Mouse (Mus musculus): ENCODE measurements around the gene C1qtnf9. TPM values are rescaled to one million over a fixed set of nuclear protein-coding genes. Genes with fewer than 3 reads are reported as not detected.

Gene C1qtnf9
- polyA plus RNA-seq, 1 experiment from 2014 or later: 1.1 TPM

GRCm38 (mm10) chr14:60738434-60738938, 29.4 kb upstream of the C1qtnf9 start:
- Histone ChIP-seq H3K36me3 (no peaks in the 10 kb centered on the region), H3K27me3 (no peaks in the 10 kb centered on the region), H3K27ac (peak overlapping the region; percentile 73), H3K9me3 (no peaks in the 10 kb centered on the region), H3K4me3 (no peak overlapping the region), H3K4me1 (peaks cover 72% of the 10 kb centered on the region), H3K9ac (no peak overlapping the region), H3K4me2 (no peak overlapping the region)
- no peak for ATAC-seq (ENCODE audit: borderline replicate concordance, extremely low read depth, low FRiP score, low TSS enrichment)
- 45% methylated on average over 10 of the region's 10 CpGs for WGBS

- Histone ChIP-seq H3K4me1 (peaks cover 65% of the 10 kb centered on the region), H3K27ac (peak overlapping the region; percentile 73; the same call in 1 of the 2 replicates), H3K9me3 (no peaks in the 10 kb centered on the region), H3K4me3 (no peak overlapping the region), H3K4me2 (no peak overlapping the region), H3K27me3 (no peaks in the 10 kb centered on the region), H3K36me3 (no peaks in the 10 kb centered on the region), H3K9ac (no peak overlapping the region)
- WGBS: 17% methylated on average over 7 of the region's 9 CpGs
- ATAC-seq (ENCODE audit: borderline replicate concordance, extremely low read depth, low FRiP score, low TSS enrichment): no peak
Measured at GRCm38 (mm10) chr14:60739155-60739554, 28.8 kb upstream of the C1qtnf9 start.

GRCm38 (mm10) chr14:60739616-60740015, 28.3 kb upstream of the C1qtnf9 start:
- Histone ChIP-seq H3K27me3 (no peaks in the 10 kb centered on the region), H3K9me3 (no peaks in the 10 kb centered on the region), H3K4me2 (no peak overlapping the region), H3K36me3 (no peaks in the 10 kb centered on the region), H3K4me1 (peaks cover 66% of the 10 kb centered on the region), H3K4me3 (no peak overlapping the region), H3K9ac (no peak overlapping the region), H3K27ac (0 out of 2 replicates have a peak overlapping the region, but pooled peaks have one; percentile 39)
- WGBS: 69% methylated on average over 12 of the region's 12 CpGs
- ATAC-seq (ENCODE audit: borderline replicate concordance, extremely low read depth, low FRiP score, low TSS enrichment): no peak

- H3K4me3 ChIP-seq: no peak overlapping the region
- peak overlapping the region; percentile 76 for H3K27ac ChIP-seq
- ATAC-seq (ENCODE audit: borderline replicate concordance, extremely low read depth, low FRiP score, low TSS enrichment): no peak
- H3K36me3 ChIP-seq: no peaks in the 10 kb centered on the region
- no peaks in the 10 kb centered on the region for H3K9me3 ChIP-seq
- H3K4me1 ChIP-seq: peaks cover 67% of the 10 kb centered on the region
- WGBS: 71% methylated on average over 5 of the region's 5 CpGs
- H3K27me3 ChIP-seq: no peaks in the 10 kb centered on the region
- no peak overlapping the region for H3K4me2 ChIP-seq
- no peak overlapping the region for H3K9ac ChIP-seq
Measured at GRCm38 (mm10) chr14:60740507-60740906, 27.4 kb upstream of the C1qtnf9 start.

GRCm38 (mm10) chr14:60741033-60741432, 26.9 kb upstream of the C1qtnf9 start:
- Histone ChIP-seq H3K4me1 (peaks cover 65% of the 10 kb centered on the region), H3K9ac (no peak overlapping the region)

GRCm38 (mm10) chr14:60741490-60741981, 26.4 kb upstream of the C1qtnf9 start:
- Histone ChIP-seq H3K4me1 (peaks cover 60% of the 10 kb centered on the region), H3K27me3 (no peaks in the 10 kb centered on the region), H3K27ac (peak overlapping the region; percentile 76), H3K9ac (no peak overlapping the region), H3K36me3 (no peaks in the 10 kb centered on the region), H3K9me3 (no peaks in the 10 kb centered on the region), H3K4me3 (no peak overlapping the region), H3K4me2 (no peak overlapping the region)
- ATAC-seq (ENCODE audit: borderline replicate concordance, extremely low read depth, low FRiP score, low TSS enrichment): 0 out of 2 replicates have a peak, but pooled peaks have one; percentile 13
- WGBS: 36% methylated on average over 6 of the region's 6 CpGs

More at GRCm38 (mm10) chr14:60741033-60741432, 26.9 kb upstream of the C1qtnf9 start:
- Histone ChIP-seq H3K4me2 (no peak overlapping the region), H3K4me3 (no peak overlapping the region), H3K9me3 (no peaks in the 10 kb centered on the region), H3K27me3 (no peaks in the 10 kb centered on the region), H3K36me3 (no peaks in the 10 kb centered on the region), H3K27ac (peak overlapping the region; percentile 76)
- no peak for ATAC-seq (ENCODE audit: borderline replicate concordance, extremely low read depth, low FRiP score, low TSS enrichment)
- 51% methylated on average over 8 of the region's 8 CpGs for WGBS

- Histone ChIP-seq H3K9ac (no peak overlapping the region), H3K4me3 (no peak overlapping the region), H3K4me2 (no peak overlapping the region), H3K36me3 (no peaks in the 10 kb centered on the region), H3K27me3 (no peaks in the 10 kb centered on the region), H3K9me3 (no peaks in the 10 kb centered on the region), H3K4me1 (peaks cover 42% of the 10 kb centered on the region), H3K27ac (no peak overlapping the region)
- WGBS: 57% methylated on average over 9 of the region's 9 CpGs
- ATAC-seq (ENCODE audit: borderline replicate concordance, extremely low read depth, low FRiP score, low TSS enrichment): no peak
Measured at GRCm38 (mm10) chr14:60743681-60744080, 24.3 kb upstream of the C1qtnf9 start.

GRCm38 (mm10) chr14:60745201-60745600, 22.7 kb upstream of the C1qtnf9 start:
- no peaks in the 10 kb centered on the region for H3K36me3 ChIP-seq
- H3K9me3 ChIP-seq: no peaks in the 10 kb centered on the region
- no peak for ATAC-seq (ENCODE audit: borderline replicate concordance, extremely low read depth, low FRiP score, low TSS enrichment)
- no peak overlapping the region for H3K4me2 ChIP-seq
- no peak overlapping the region for H3K4me3 ChIP-seq
- no peak overlapping the region for H3K9ac ChIP-seq
- 42% methylated on average over 6 of the region's 6 CpGs for WGBS
- H3K27me3 ChIP-seq: no peaks in the 10 kb centered on the region
- H3K27ac ChIP-seq: no peak overlapping the region
- peaks cover 35% of the 10 kb centered on the region for H3K4me1 ChIP-seq

GRCm38 (mm10) chr14:60746141-60746540, 21.8 kb upstream of the C1qtnf9 start:
- Histone ChIP-seq H3K36me3 (no peaks in the 10 kb centered on the region), H3K4me2 (no peak overlapping the region), H3K27me3 (no peaks in the 10 kb centered on the region), H3K9ac (no peak overlapping the region), H3K4me3 (no peak overlapping the region), H3K27ac (no peak overlapping the region), H3K9me3 (no peaks in the 10 kb centered on the region), H3K4me1 (peaks cover 26% of the 10 kb centered on the region)
- no peak for ATAC-seq (ENCODE audit: borderline replicate concordance, extremely low read depth, low FRiP score, low TSS enrichment)
- 92% methylated on average over 10 of the region's 10 CpGs for WGBS

- H3K27ac ChIP-seq: no peak overlapping the region
- H3K9me3 ChIP-seq: no peaks in the 10 kb centered on the region
- 84% methylated on average over 21 of the region's 21 CpGs for WGBS
- no peak for ATAC-seq (ENCODE audit: borderline replicate concordance, extremely low read depth, low FRiP score, low TSS enrichment)
- H3K4me2 ChIP-seq: no peak overlapping the region
- H3K4me1 ChIP-seq: peaks cover 15% of the 10 kb centered on the region
- H3K36me3 ChIP-seq: no peaks in the 10 kb centered on the region
- no peak overlapping the region for H3K9ac ChIP-seq
- no peak overlapping the region for H3K4me3 ChIP-seq
- H3K27me3 ChIP-seq: no peaks in the 10 kb centered on the region
Measured at GRCm38 (mm10) chr14:60747154-60747870, 20.6 kb upstream of the C1qtnf9 start.

- Histone ChIP-seq H3K9me3 (no peaks in the 10 kb centered on the region), H3K4me3 (no peak overlapping the region), H3K4me2 (no peak overlapping the region), H3K36me3 (peaks cover 3% of the 10 kb centered on the region; the same call in 1 of the 2 replicates), H3K9ac (no peak overlapping the region), H3K4me1 (peaks cover 8% of the 10 kb centered on the region), H3K27ac (no peak overlapping the region), H3K27me3 (no peaks in the 10 kb centered on the region)
- ATAC-seq (ENCODE audit: borderline replicate concordance, extremely low read depth, low FRiP score, low TSS enrichment): no peak
- WGBS: 66% methylated on average over 12 of the region's 12 CpGs
Measured at GRCm38 (mm10) chr14:60749880-60750279, 18.1 kb upstream of the C1qtnf9 start.

GRCm38 (mm10) chr14:60751581-60751980, 16.4 kb upstream of the C1qtnf9 start:
- H3K4me1 ChIP-seq: no peaks in the 10 kb centered on the region
- H3K27ac ChIP-seq: no peak overlapping the region
- WGBS: 80% methylated on average over 16 of the region's 16 CpGs
- no peaks in the 10 kb centered on the region for H3K27me3 ChIP-seq
- no peak overlapping the region for H3K4me3 ChIP-seq
- no peak for ATAC-seq (ENCODE audit: borderline replicate concordance, extremely low read depth, low FRiP score, low TSS enrichment)
- no peak overlapping the region for H3K4me2 ChIP-seq
- H3K36me3 ChIP-seq: peaks cover 3% of the 10 kb centered on the region; the same call in 1 of the 2 replicates
- H3K9ac ChIP-seq: no peak overlapping the region
- H3K9me3 ChIP-seq: no peaks in the 10 kb centered on the region
